Mouse (Mus musculus): ENCODE measurements at regions not wholly inside any gene's neighbourhood (a gene's known extent, or its start where the extent isn't known, plus 50 kb on each side); places are given as distances from the start of the nearest gene placed in this dataset.
A peak's percentile ranks its signal among the peaks of the same experiment; 100 is the strongest.

- no peak for DNase-seq
These were observed 625.3 kb upstream of the Akr1e1 start for GRCm38 (mm10) chr13:5234232-5234631.

- no peak for DNase-seq
These were observed 625.9 kb upstream of the Klf6 start for GRCm38 (mm10) chr13:5235391-5235790.

- DNase-seq = no peak
These were observed 620.7 kb upstream of the Klf6 start for GRCm38 (mm10) chr13:5240541-5240940.

- no peak for DNase-seq
These were observed 618.5 kb upstream of the Klf6 start for GRCm38 (mm10) chr13:5242782-5243181.

- DNase-seq = no peak
These were observed 612.5 kb upstream of the Klf6 start for GRCm38 (mm10) chr13:5248671-5249391.

- DNase-seq = no peak
These were observed 603.2 kb upstream of the Klf6 start for GRCm38 (mm10) chr13:5257891-5258660.

- DNase-seq = no peak
These were observed 601.5 kb upstream of the Klf6 start for GRCm38 (mm10) chr13:5259760-5260159.

GRCm38 (mm10) chr13:5272506-5273192 is 588.6 kb upstream of the Klf6 start:
- DNase-seq = no peak

- DNase-seq = no peak
These were observed 584.7 kb upstream of the Klf6 start for GRCm38 (mm10) chr13:5276564-5276963.

GRCm38 (mm10) chr13:5289753-5290449 is 571.4 kb upstream of the Klf6 start:
- no peak for DNase-seq

- DNase-seq = no peak
These were observed 559.1 kb upstream of the Klf6 start for GRCm38 (mm10) chr13:5302141-5302540.

- DNase-seq = no peak
These were observed 554.6 kb upstream of the Klf6 start for GRCm38 (mm10) chr13:5306688-5307087.

- peak; percentile 11 for DNase-seq
These were observed 548.0 kb upstream of the Klf6 start for GRCm38 (mm10) chr13:5313297-5313696.

GRCm38 (mm10) chr13:5315011-5315410 is 546.3 kb upstream of the Klf6 start:
- DNase-seq = no peak

GRCm38 (mm10) chr13:5317941-5318856 is 543.1 kb upstream of the Klf6 start:
- DNase-seq = no peak

GRCm38 (mm10) chr13:5345712-5346111 is 515.6 kb upstream of the Klf6 start:
- DNase-seq = no peak

GRCm38 (mm10) chr13:5347503-5348469 is 513.5 kb upstream of the Klf6 start:
- DNase-seq = no peak

- no peak for DNase-seq
These were observed 494.1 kb upstream of the Klf6 start for GRCm38 (mm10) chr13:5367058-5367797.

- no peak for DNase-seq
These were observed 491.3 kb upstream of the Klf6 start for GRCm38 (mm10) chr13:5370007-5370406.

GRCm38 (mm10) chr13:5373191-5373590 is 488.1 kb upstream of the Klf6 start:
- no peak for DNase-seq

Measured in cerebellum, adult 9-11 months (tissue).